Mouse (Mus musculus) MEL (cell line): ENCODE measurements at regions not wholly inside any gene's neighbourhood (a gene's known extent, or its start where the extent isn't known, plus 50 kb on each side); places are given as distances from the start of the nearest gene placed in this dataset.

Source experiments
- CTCF ChIP-seq, 3 experiments: IDR thresholded peaks in 2 of 3; conservative IDR thresholded peaks in 1 of 3; 2 replicates each; pipeline ENCODE4 v1.5.1; 2011 to 2012; ENCODE audit warnings: low read length in 3 of 3, low read depth in 2 of 3, mild to moderate bottlenecking in 2 of 3, improper control_type of control experiment in 1 of 3, inconsistent platforms in 1 of 3, mixed read lengths in 1 of 3, moderate library complexity in 1 of 3; ENCODE audit not compliant: control insufficient read depth in 1 of 3, insufficient read depth in 1 of 3, poor library complexity in 1 of 3, severe bottlenecking in 1 of 3
- POLR2A ChIP-seq, 2 experiments: IDR thresholded peaks; 2 replicates each; pipeline ENCODE4 v1.6.1; 2011 to 2012; ENCODE audit warnings: low read length in 2 of 2, mild to moderate bottlenecking in 2 of 2, control low read depth in 1 of 2, improper control_type of control experiment in 1 of 2, low read depth in 1 of 2, moderate library complexity in 1 of 2; ENCODE audit not compliant: control insufficient read depth in 1 of 2, insufficient read depth in 1 of 2, poor library complexity in 1 of 2
- USF1 ChIP-seq: IDR thresholded peaks from 2 replicates; pipeline ENCODE4 v1.6.1; 2014; ENCODE audit warnings: low read depth, mild to moderate bottlenecking, inconsistent platforms, low read length, improper control_type of control experiment, moderate library complexity
- ZNF384 ChIP-seq: IDR thresholded peaks from 2 replicates; pipeline ENCODE4 v1.6.1; 2012; ENCODE audit warnings: low read depth, mild to moderate bottlenecking, inconsistent platforms, low read length, improper control_type of control experiment

DNA sequence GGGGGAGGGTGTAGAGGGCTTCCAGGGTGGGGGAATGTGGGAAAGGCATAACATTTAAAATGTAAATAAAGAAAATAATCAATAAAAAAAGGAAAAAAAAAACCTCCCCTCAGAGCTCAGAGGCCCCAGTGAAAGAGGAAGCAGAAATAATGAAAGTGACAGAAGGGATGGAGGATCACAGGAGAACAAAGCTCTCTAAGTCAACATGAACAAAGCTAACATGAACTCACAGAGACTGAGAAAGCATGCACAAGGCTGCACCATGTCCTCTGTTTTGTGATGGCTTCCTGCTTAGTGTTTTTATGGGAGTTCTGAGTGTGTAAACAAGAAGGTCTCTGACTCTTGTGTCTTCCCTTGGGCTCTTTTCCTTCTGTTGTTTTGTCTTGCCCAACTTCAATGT lies 136.6 kb upstream of the Veph1 start:
- no peak for TF ChIP-seq USF1
- no peak for TF ChIP-seq CTCF (IDR thresholded peaks at IDR 0.05 in 2 of 3, conservative IDR thresholded peaks at IDR 0.05 in 1 of 3; ENCODE audit: control insufficient read depth in 1 of 3, insufficient read depth in 1 of 3, low read depth in 2 of 3, low read length in 3 of 3, poor library complexity in 1 of 3, severe bottlenecking in 1 of 3)
- no peak for TF ChIP-seq POLR2A (IDR thresholded peaks at IDR 0.05; ENCODE audit: control insufficient read depth in 1 of 2, insufficient read depth in 1 of 2, low read depth in 1 of 2, low read length in 2 of 2, poor library complexity in 1 of 2)
- TF ChIP-seq ZNF384, result no peak
